Mouse (Mus musculus): ENCODE data around the gene Gm17018. TPM values are rescaled to one million over a fixed set of nuclear protein-coding genes. Genes with fewer than 3 reads are reported as not detected.

Gm17018 gene
- total and polyA plus RNA-seq, 2 experiments from 2014 or later, result 31.0 to 33.1 TPM

DNA sequence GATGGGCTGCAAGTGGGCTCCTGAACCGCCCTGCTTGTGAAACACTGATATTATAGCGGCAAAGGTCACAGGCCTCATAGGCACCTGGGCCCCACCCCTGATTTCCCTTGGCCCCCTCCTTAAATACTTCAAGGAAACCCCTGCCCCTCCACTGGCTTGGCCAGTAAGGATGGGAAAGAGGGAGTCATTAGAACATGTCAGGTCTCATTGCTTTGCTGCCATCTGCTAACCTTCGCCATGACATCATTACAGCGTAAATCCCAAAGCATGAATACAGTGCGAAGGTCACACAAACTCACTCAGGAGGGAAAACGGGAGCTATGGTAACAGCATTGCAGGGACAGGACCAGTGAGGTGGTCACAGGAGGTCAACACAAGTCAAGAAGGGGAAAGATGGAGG, 36.0 kb downstream of the Gm17018 start:
- no peak overlapping the region for H3K9ac ChIP-seq (replicated peaks; ENCODE audit: low read depth, low read length)
- DNase-seq (ENCODE audit: low spot score), result no peak
- WGBS, result 92% methylated on average over 6 of the region's 6 CpGs
- H3K4me1 ChIP-seq (ENCODE audit: control insufficient read depth, insufficient read depth), result peaks cover 6% of the 10 kb centered on the region; the same call in 1 of the 2 replicates
- H3K27me3 ChIP-seq (ENCODE audit: control insufficient read depth, insufficient read depth, low read length), result no peaks in the 10 kb centered on the region
- no peak overlapping the region for H3K4me3 ChIP-seq (ENCODE audit: low read depth, low read length)
- H3K36me3 ChIP-seq (replicated peaks; ENCODE audit: control insufficient read depth, insufficient read depth, low read length), result peaks cover 6% of the 10 kb centered on the region; the same call in 1 of the 2 replicates
- no peak overlapping the region for H3K27ac ChIP-seq (ENCODE audit: low read depth)
- H3K9me3 ChIP-seq (replicated peaks; ENCODE audit: control insufficient read depth, low read length), result no peaks in the 10 kb centered on the region
- TF ChIP-seq EP300 (IDR thresholded peaks at IDR 0.05; ENCODE audit: low read depth), result no peak
- no peak for TF ChIP-seq CTCF (IDR thresholded peaks at IDR 0.05; ENCODE audit: low read depth)
- no peak overlapping the region for H3K4me2 ChIP-seq (ENCODE audit: low read depth, low read length)
- ATAC-seq (ENCODE audit: insufficient read depth, low read depth), result no peak

DNA sequence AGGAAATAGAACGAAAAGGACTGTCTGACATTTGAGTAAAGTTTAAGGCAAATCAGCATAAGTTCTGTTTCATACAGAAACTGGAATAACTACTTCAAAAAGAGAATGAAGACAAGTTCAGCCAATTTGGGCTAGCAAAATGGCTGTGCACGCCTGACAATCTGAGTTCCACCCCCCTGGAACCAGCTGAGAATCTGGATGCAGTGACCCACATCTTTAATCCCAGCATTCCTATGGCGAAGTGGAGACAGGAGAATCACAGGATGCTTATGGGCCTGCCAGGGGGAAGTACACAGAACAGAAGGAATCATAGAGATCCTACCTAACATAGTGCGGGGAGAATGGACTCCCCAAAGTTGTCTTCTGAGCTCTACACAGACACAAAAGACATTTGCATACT, 36.7 kb downstream of the Gm17018 start:
- H3K36me3 ChIP-seq (replicated peaks; ENCODE audit: control insufficient read depth, insufficient read depth, low read length), result peaks cover 6% of the 10 kb centered on the region; the same call in 1 of the 2 replicates
- H3K9ac ChIP-seq (replicated peaks; ENCODE audit: low read depth, low read length), result no peak overlapping the region
- no peak overlapping the region for H3K27ac ChIP-seq (ENCODE audit: low read depth)
- no peaks in the 10 kb centered on the region; the same call in 1 of the 2 replicates for H3K4me1 ChIP-seq (ENCODE audit: control insufficient read depth, insufficient read depth)
- no peaks in the 10 kb centered on the region for H3K9me3 ChIP-seq (replicated peaks; ENCODE audit: control insufficient read depth, low read length)
- H3K4me2 ChIP-seq (ENCODE audit: low read depth, low read length), result no peak overlapping the region
- H3K4me3 ChIP-seq (ENCODE audit: low read depth, low read length), result no peak overlapping the region
- ATAC-seq (ENCODE audit: insufficient read depth, low read depth) (no peak), DNase-seq (ENCODE audit: low spot score) (no peak)
- 90% methylated on average over 4 of the region's 4 CpGs for WGBS
- no peak for TF ChIP-seq EP300 (IDR thresholded peaks at IDR 0.05; ENCODE audit: low read depth)
- TF ChIP-seq CTCF (IDR thresholded peaks at IDR 0.05; ENCODE audit: low read depth), result no peak
- H3K27me3 ChIP-seq (ENCODE audit: control insufficient read depth, insufficient read depth, low read length), result no peaks in the 10 kb centered on the region

DNA sequence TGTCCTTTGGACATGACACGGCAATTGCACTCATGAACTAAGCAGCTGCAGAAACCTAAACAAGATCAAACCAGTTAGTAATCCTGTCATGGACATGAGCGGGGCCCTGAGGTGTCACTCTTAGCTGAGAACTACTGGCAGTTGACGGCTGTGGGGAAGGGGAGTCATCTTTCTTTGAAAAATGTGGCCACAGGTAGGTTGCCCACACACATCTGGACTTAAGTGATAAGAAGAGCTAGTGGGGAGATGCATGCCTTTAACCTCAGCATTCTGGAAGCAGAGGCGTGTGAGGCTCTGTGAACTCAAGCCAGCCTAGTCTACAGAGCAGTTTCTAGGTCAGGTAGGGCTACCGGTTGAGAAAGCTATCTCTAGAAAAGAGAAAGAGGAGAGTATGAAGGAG, 42.2 kb downstream of the Gm17018 start:
- WGBS, result 81% methylated on average over 5 of the region's 5 CpGs

DNA sequence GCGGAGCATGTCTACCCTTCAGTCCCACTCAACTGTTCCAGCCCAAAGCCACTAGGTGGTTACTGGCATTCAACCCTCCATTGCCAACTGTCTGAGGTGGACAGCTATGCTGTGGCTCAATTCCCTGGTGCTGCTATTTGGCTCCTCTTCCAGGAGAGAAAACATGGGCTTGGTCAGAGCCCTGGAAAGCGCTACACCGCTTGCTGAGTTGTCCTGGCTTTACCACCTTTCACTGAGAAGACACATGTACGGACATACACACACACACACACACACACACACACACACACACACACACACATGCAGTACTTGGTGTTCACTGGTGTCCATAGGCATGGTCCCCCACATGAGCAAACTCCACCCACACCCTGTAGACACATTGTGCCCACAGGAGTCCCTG, 46.3 kb downstream of the Gm17018 start:
- H3K27me3 ChIP-seq (ENCODE audit: control insufficient read depth, insufficient read depth, low read length), result no peaks in the 10 kb centered on the region
- H3K4me1 ChIP-seq (ENCODE audit: control insufficient read depth, insufficient read depth), result peaks cover 6% of the 10 kb centered on the region
- DNase-seq (ENCODE audit: low spot score) (no peak), ATAC-seq (ENCODE audit: insufficient read depth, low read depth) (no peak)
- no peak overlapping the region for H3K9ac ChIP-seq (replicated peaks; ENCODE audit: low read depth, low read length)
- 96% methylated on average over 4 of the region's 4 CpGs for WGBS
- H3K27ac ChIP-seq (ENCODE audit: low read depth), result no peak overlapping the region
- no peak overlapping the region for H3K4me3 ChIP-seq (ENCODE audit: low read depth, low read length)
- H3K4me2 ChIP-seq (ENCODE audit: low read depth, low read length), result no peak overlapping the region
- H3K36me3 ChIP-seq (replicated peaks; ENCODE audit: control insufficient read depth, insufficient read depth, low read length), result no peaks in the 10 kb centered on the region
- H3K9me3 ChIP-seq (replicated peaks; ENCODE audit: control insufficient read depth, low read length), result no peaks in the 10 kb centered on the region
- TF ChIP-seq CTCF (IDR thresholded peaks at IDR 0.05; ENCODE audit: low read depth), result no peak

More for the DNA sequence above, 42.2 kb downstream of the Gm17018 start:
- Histone ChIP-seq H3K9ac (replicated peaks; ENCODE audit: low read depth, low read length) (no peak overlapping the region), H3K4me2 (ENCODE audit: low read depth, low read length) (no peak overlapping the region), H3K27ac (ENCODE audit: low read depth) (no peak overlapping the region), H3K36me3 (replicated peaks; ENCODE audit: control insufficient read depth, insufficient read depth, low read length) (no peaks in the 10 kb centered on the region), H3K9me3 (replicated peaks; ENCODE audit: control insufficient read depth, low read length) (no peaks in the 10 kb centered on the region), H3K27me3 (ENCODE audit: control insufficient read depth, insufficient read depth, low read length) (no peaks in the 10 kb centered on the region), H3K4me3 (ENCODE audit: low read depth, low read length) (no peak overlapping the region), H3K4me1 (ENCODE audit: control insufficient read depth, insufficient read depth) (no peaks in the 10 kb centered on the region)
- no peak for TF ChIP-seq CTCF (IDR thresholded peaks at IDR 0.05; ENCODE audit: low read depth)
- TF ChIP-seq EP300 (IDR thresholded peaks at IDR 0.05; ENCODE audit: low read depth), result no peak
- ATAC-seq (ENCODE audit: insufficient read depth, low read depth), result no peak
- DNase-seq (ENCODE audit: low spot score), result no peak

DNA sequence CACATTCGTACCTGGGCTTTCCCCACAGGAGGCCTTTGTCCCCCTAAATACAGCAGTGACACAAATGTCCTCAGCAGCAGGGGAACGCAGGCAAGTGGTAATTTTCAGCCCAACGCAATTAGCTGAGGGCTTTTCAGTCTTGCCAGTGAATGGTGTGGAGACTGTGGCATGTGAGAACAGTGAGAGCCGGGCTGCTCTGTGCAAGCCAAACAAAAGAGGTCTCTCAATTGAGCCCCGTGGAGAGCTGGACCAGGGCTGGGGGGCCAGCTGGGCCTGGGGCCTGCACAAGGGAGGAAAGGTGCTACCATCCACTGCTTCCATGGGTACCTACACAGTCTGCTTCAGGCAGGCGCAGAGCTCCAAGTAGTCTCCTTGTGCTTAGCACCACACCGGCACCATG, 47.1 kb downstream of the Gm17018 start:
- no peak overlapping the region for H3K4me3 ChIP-seq (ENCODE audit: low read depth, low read length)
- no peaks in the 10 kb centered on the region for H3K27me3 ChIP-seq (ENCODE audit: control insufficient read depth, insufficient read depth, low read length)
- H3K4me1 ChIP-seq (ENCODE audit: control insufficient read depth, insufficient read depth), result peaks cover 6% of the 10 kb centered on the region
- no peak overlapping the region for H3K9ac ChIP-seq (replicated peaks; ENCODE audit: low read depth, low read length)
- DNase-seq (ENCODE audit: low spot score) (no peak), ATAC-seq (ENCODE audit: insufficient read depth, low read depth) (no peak)
- no peak for TF ChIP-seq CTCF (IDR thresholded peaks at IDR 0.05; ENCODE audit: low read depth)
- TF ChIP-seq EP300 (IDR thresholded peaks at IDR 0.05; ENCODE audit: low read depth), result no peak
- H3K27ac ChIP-seq (ENCODE audit: low read depth), result no peak overlapping the region
- 61% methylated on average over 7 of the region's 7 CpGs for WGBS
- no peaks in the 10 kb centered on the region for H3K36me3 ChIP-seq (replicated peaks; ENCODE audit: control insufficient read depth, insufficient read depth, low read length)
- no peaks in the 10 kb centered on the region for H3K9me3 ChIP-seq (replicated peaks; ENCODE audit: control insufficient read depth, low read length)
- no peak overlapping the region for H3K4me2 ChIP-seq (ENCODE audit: low read depth, low read length)

DNA sequence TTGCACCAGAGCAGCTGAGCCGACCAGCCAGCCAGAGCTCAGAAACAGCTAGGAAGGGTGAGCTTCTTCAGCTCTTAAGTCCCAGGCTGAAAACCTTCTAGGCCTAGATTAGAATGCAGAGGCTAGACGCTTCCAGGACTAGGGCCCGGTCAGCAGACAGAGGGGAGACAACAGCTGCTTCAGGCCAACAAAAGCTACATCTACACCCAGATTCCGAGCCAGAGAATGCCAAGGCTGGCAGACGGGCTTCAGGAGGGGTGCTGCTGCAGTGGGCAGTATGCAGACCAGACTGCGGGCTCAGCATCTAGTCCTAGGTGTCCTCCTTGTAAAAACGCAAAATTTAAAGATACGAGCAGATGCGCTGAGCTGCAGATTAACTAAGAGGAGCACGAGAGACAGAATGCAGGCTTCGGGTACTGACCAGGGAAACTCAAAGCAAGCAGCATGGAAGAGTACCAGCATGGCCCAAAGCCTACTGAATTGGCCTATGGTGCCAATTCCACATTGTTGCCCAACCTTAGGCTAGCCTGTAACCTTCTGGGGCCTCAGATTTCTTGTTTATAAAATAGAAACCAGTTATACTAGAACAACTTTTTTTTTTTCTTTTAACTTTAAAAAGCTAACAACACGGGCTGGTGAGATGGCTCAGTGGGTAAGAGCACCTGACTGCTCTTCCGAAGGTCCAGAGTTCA, 48.4 kb downstream of the Gm17018 start:
- Histone ChIP-seq H3K27me3 (ENCODE audit: control insufficient read depth, insufficient read depth, low read length) (no peaks in the 10 kb centered on the region), H3K4me2 (ENCODE audit: low read depth, low read length) (no peak overlapping the region), H3K9ac (replicated peaks; ENCODE audit: low read depth, low read length) (no peak overlapping the region), H3K4me3 (ENCODE audit: low read depth, low read length) (no peak overlapping the region), H3K9me3 (replicated peaks; ENCODE audit: control insufficient read depth, low read length) (no peaks in the 10 kb centered on the region), H3K36me3 (replicated peaks; ENCODE audit: control insufficient read depth, insufficient read depth, low read length) (no peaks in the 10 kb centered on the region), H3K4me1 (ENCODE audit: control insufficient read depth, insufficient read depth) (peaks cover 6% of the 10 kb centered on the region), H3K27ac (ENCODE audit: low read depth) (no peak overlapping the region)
- WGBS, result 86% methylated on average over 13 of the region's 13 CpGs
- TF ChIP-seq CTCF (IDR thresholded peaks at IDR 0.05; ENCODE audit: low read depth) (no peak), EP300 (IDR thresholded peaks at IDR 0.05; ENCODE audit: low read depth) (no peak)
- ATAC-seq (ENCODE audit: insufficient read depth, low read depth) (no peak), DNase-seq (ENCODE audit: low spot score) (no peak)
